Mouse (Mus musculus) limb, embryonic 13.5 days (tissue): ENCODE data around the gene Pcyox1. TPM values are rescaled to one million over a fixed set of nuclear protein-coding genes. Genes with fewer than 3 reads are reported as not detected.
A peak's percentile ranks its signal among the peaks of the same experiment; 100 is the strongest.
"Not testable (repeated sequence)": the region's sequence is repeated elsewhere in the genome, so short reads cannot be mapped to it uniquely, and the experiment has no call there.

Experiments used
- ATAC-seq: fragments of 200-750 bp; cut with Nextera tagmentation; 2 replicates; pipeline ENCODE4 v1.8.0; 2017; ENCODE audit warnings: low read depth, moderate number of reproducible peaks, moderate TSS enrichment; ENCODE audit not compliant: low FRiP score
- H3K27ac ChIP-seq: fragments of 300-500 bp; sonication (generic); 2 replicates; pipeline ENCODE4 v1.5.1; 2015; ENCODE audit warnings: inconsistent platforms, mild to moderate bottlenecking, moderate library complexity
- H3K27me3 ChIP-seq: fragments of 300-500 bp; sonication (generic); 2 replicates; pipeline ENCODE4 v1.6.1; 2015; ENCODE audit warnings: mild to moderate bottlenecking, inconsistent platforms
- H3K36me3 ChIP-seq: fragments of 300-500 bp; sonication (generic); 2 replicates; pipeline ENCODE4 v1.6.1; 2015; ENCODE audit warnings: inconsistent platforms, mild to moderate bottlenecking, moderate library complexity
- H3K4me1 ChIP-seq: fragments of 300-500 bp; sonication (generic); 2 replicates; pipeline ENCODE4 v1.6.1; 2015; ENCODE audit warnings: inconsistent platforms
- H3K4me2 ChIP-seq: fragments of 300-500 bp; sonication (generic); replicated peaks from 2 replicates; pipeline ENCODE4 v1.6.1; 2015; ENCODE audit warnings: inconsistent platforms, mild to moderate bottlenecking, moderate library complexity
- H3K4me3 ChIP-seq: fragments of 300-500 bp; sonication (generic); 2 replicates; pipeline ENCODE4 v1.5.1; 2015; ENCODE audit warnings: moderate library complexity, mild to moderate bottlenecking, inconsistent platforms
- H3K9ac ChIP-seq: fragments of 300-500 bp; sonication (generic); 2 replicates; pipeline ENCODE4 v1.6.1; 2015; ENCODE audit warnings: mild to moderate bottlenecking, inconsistent platforms
- H3K9me3 ChIP-seq: fragments of 300-500 bp; sonication (generic); 2 replicates; pipeline ENCODE4 v1.6.1; 2016; ENCODE audit warnings: inconsistent platforms
- WGBS: fragments of 180-500 bp; shearing (Covaris S2); methylation state at CpG from one replicate; pipeline ENCODE4 v1.1.7; 2015; 5-methylcytosine and 5-hydroxymethylcytosine counted together
- polyA plus RNA-seq: library from polyadenylated mRNA; unstranded; fragments of >200 nt; fragmentation: Nextera tagmentation; extraction: Ambion mirVana; gene quantifications from 2 replicates; pipeline ENCODE4 v1.2.1, GENCODE M21; 2015

The Pcyox1 gene
- polyA plus RNA-seq, 1 experiment from 2014 or later = 86.3 TPM

DNA sequence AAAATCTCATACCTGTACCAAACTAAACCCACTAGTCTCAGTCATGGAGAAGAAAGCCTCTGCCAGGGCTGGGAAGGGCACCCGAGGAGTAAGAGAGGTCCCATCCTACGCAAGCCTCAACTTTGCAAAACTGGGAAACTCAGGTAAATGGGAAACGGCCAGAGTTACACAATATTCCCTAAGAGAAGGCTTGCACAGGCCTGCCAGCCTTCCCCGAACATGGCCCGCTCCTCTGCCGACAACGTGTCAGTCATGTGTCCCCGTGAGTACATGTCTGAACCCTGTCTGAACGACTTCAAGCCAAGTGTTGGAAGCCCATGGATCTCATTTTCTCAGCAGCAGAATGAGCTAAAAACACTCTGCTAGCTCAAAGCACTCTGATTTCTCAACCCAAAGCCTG is 1.9 kb downstream of the Pcyox1 start:
- 0 out of 2 replicates have a peak overlapping the region, but pooled peaks have one; percentile 91 for H3K4me3 ChIP-seq
- H3K27me3 ChIP-seq = peaks cover 5% of the 10 kb centered on the region; the same call in 1 of the 2 replicates
- 0 out of 2 replicates have a peak, but pooled peaks cover 3% of the 10 kb centered on the region for H3K9me3 ChIP-seq
- peaks cover 37% of the 10 kb centered on the region for H3K36me3 ChIP-seq
- 84% methylated on average over 9 of the region's 9 CpGs for WGBS
- ATAC-seq = no peak
- H3K9ac ChIP-seq = peak overlapping the region; percentile 84; the same call in 1 of the 2 replicates
- H3K27ac ChIP-seq = no peak overlapping the region
- peak overlapping the region; percentile 90 for H3K4me2 ChIP-seq
- H3K4me1 ChIP-seq = peaks cover 20% of the 10 kb centered on the region

DNA sequence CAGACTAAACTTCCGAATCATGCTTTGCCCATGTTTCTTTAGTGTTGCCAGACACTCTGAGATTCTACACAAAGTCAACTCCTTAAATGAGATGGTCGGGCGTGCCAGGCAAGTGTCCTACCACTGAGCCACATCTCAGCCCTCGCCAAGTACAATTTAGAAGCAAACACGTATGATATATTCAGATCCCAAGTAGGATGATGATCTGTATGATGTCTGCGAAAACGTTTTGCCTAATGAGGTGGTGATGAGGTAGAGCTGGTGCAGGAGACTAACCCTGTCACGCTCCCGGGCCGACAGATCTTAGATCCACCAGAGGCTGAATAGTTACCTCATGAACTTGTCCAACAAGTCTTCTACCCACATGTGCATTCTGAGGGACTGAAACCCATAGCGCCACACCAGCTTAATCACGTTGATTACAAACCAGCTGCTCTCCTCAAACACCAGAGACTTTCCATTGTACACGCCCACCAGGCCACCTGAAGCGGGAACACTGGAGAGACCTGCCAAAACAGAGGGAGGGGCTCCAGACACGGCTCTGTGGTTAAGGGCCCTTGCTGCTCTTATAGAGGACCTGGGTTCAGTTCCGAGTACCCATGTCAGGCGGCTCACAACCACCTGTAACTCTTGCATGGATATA is 2.8 kb downstream of the Pcyox1 start:
- ATAC-seq = no peak
- Histone ChIP-seq H3K9me3 (0 out of 2 replicates have a peak, but pooled peaks cover 3% of the 10 kb centered on the region), H3K4me1 (peaks cover 20% of the 10 kb centered on the region), H3K36me3 (peaks cover 46% of the 10 kb centered on the region), H3K27me3 (peaks cover 5% of the 10 kb centered on the region; the same call in 1 of the 2 replicates), H3K27ac (no peak overlapping the region), H3K4me3 (no peak overlapping the region), H3K9ac (no peak overlapping the region), H3K4me2 (no peak overlapping the region)
- WGBS = 86% methylated on average over 17 of the region's 17 CpGs

DNA sequence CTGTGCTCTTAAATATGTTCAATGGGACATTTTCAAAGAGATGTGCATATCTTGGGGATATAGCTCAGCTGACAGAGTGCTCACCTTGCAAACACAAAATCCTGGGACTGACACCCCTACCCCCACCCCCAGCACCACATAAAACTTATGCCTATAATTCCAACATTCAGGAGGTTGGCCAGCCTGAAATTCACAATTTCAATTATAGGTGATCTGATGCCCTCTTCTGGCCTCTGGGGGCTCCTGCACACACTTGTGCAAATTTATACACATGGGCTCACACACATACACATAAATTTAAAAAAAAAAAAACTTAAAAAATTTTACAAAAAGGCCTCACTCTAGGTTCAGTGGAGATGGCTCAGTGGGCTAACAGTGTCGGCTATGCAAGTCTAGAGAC is 3.8 kb downstream of the Pcyox1 start:
- peaks cover 56% of the 10 kb centered on the region for H3K36me3 ChIP-seq
- no peak overlapping the region for H3K27ac ChIP-seq
- no peak overlapping the region for H3K4me3 ChIP-seq
- H3K9me3 ChIP-seq = 0 out of 2 replicates have a peak, but pooled peaks cover 3% of the 10 kb centered on the region
- no peaks in the 10 kb centered on the region for H3K27me3 ChIP-seq
- no peak for ATAC-seq
- 84% methylated on average over 1 of the region's 1 CpGs for WGBS
- no peak overlapping the region for H3K9ac ChIP-seq
- peaks cover 20% of the 10 kb centered on the region for H3K4me1 ChIP-seq
- H3K4me2 ChIP-seq = no peak overlapping the region

DNA sequence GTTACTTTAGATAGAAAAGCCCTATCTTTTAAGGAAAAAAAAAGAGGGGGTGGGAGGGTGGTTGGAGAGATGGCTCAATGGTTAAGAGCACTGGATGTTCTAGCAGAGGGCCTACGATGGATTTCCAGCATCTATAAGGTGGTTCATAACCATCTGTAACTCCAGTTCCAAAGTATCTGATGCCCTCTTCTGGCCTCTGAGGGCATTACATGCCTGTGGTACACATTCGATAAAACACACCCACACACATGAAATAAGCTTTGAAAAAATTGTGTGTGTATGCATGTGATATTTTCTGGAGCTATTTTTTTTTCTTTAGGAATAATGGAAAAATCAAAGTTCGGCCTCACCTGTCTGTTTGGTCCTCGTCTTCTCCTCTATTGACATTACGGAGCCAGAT is 5.6 kb downstream of the Pcyox1 start:
- 94% methylated on average over 5 of the region's 5 CpGs for WGBS
- H3K9ac ChIP-seq = no peak overlapping the region
- ATAC-seq = no peak
- no peak overlapping the region for H3K27ac ChIP-seq
- peaks cover 69% of the 10 kb centered on the region for H3K36me3 ChIP-seq
- no peak overlapping the region for H3K4me3 ChIP-seq
- no peak overlapping the region for H3K4me2 ChIP-seq
- peaks cover 16% of the 10 kb centered on the region for H3K4me1 ChIP-seq
- H3K9me3 ChIP-seq = 0 out of 2 replicates have a peak, but pooled peaks cover 3% of the 10 kb centered on the region
- no peaks in the 10 kb centered on the region for H3K27me3 ChIP-seq

DNA sequence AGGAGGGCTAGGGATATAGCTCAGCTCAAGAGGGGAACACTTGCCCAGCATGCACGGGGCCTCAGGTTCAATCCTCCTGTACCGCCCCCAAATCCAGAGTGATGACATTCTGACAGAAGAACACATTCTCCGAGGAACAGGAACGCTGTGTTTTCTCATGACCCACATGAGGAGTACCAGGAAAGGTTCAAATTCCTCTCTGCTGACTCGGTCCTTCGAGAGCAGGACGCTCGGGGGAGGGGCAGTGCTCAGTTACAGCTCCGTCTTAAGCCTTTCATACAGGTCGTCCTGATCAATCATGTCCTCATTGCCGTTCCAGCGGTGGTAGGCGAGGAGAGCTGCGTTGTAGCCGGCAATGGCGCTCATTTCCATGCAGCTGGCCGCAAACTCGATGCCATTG is 8.5 kb downstream of the Pcyox1 start:
- no peak overlapping the region for H3K27ac ChIP-seq
- H3K27me3 ChIP-seq = no peaks in the 10 kb centered on the region
- peaks cover 74% of the 10 kb centered on the region for H3K36me3 ChIP-seq
- WGBS = 83% methylated on average over 18 of the region's 18 CpGs
- H3K4me3 ChIP-seq = no peak overlapping the region
- H3K9me3 ChIP-seq = 0 out of 2 replicates have a peak, but pooled peaks cover 3% of the 10 kb centered on the region
- no peak overlapping the region for H3K9ac ChIP-seq
- ATAC-seq = no peak
- H3K4me2 ChIP-seq = no peak overlapping the region
- no peaks in the 10 kb centered on the region for H3K4me1 ChIP-seq

DNA sequence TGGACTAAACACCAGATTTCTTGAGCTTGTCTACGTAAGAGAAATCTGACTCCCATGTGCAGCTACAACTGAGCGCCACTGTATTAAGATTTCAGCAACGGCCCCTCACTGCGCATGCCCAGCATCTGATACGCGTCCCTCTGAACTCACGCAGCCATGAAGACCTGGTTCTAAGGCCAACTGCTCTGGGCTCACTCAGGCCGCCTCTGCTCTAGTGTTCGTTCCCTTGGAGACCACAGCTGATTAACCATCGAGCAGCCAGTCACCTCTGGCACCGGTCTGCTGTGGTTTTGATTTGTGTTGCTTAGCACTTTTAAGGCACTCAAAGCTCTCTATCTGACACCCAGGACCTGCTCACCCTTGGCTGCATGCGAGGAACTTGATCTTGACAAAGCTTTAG is 9.6 kb downstream of the Pcyox1 start:
- peaks cover 68% of the 10 kb centered on the region for H3K36me3 ChIP-seq
- H3K9ac ChIP-seq = no peak overlapping the region
- no peak overlapping the region for H3K4me3 ChIP-seq
- no peak overlapping the region for H3K27ac ChIP-seq
- no peak for ATAC-seq
- H3K9me3 ChIP-seq = 0 out of 2 replicates have a peak, but pooled peaks cover 3% of the 10 kb centered on the region
- H3K4me2 ChIP-seq = no peak overlapping the region
- H3K27me3 ChIP-seq = no peaks in the 10 kb centered on the region
- no peaks in the 10 kb centered on the region for H3K4me1 ChIP-seq
- WGBS = 80% methylated on average over 12 of the region's 12 CpGs

DNA sequence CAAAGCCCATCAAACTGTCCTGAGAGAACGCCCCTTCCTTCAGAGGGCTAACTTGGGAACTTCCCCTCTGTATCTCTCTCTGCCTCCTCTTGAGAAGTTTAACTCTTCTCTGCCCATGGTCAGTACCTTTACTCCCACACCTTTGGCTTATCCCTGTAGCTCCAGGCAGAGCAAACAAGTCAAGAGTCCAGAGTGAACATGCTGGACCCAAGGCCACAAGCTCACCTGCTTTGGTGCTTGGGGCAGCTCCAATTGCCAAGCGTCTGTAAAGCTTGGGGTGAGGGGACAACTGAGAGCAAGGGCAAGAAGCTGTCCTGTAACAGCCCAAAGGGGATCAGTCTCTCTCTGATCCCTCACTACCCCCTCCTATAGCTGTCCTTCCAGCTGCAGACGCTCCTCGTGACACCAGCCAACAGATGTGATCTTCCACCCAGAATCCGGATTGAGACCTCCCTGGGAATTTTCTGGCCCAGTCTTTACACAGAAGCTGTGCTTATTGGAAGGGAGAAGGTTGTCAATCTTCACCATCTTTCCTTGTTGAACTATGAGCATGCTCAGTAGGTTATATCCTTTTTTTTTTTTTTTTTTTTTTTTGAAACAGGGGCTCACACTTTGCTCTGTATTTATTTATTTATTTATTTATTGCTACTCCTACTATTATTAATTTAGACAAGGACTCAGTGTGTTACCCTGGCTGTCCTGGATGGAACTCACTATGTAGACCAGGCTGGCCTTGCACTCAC is 11.4 kb downstream of the Pcyox1 start:
- Histone ChIP-seq H3K36me3 (peaks cover 50% of the 10 kb centered on the region), H3K27ac (no peak overlapping the region), H3K4me2 (no peak overlapping the region), H3K4me3 (no peak overlapping the region), H3K9ac (no peak overlapping the region), H3K27me3 (no peaks in the 10 kb centered on the region), H3K9me3 (no peaks in the 10 kb centered on the region), H3K4me1 (no peaks in the 10 kb centered on the region)
- ATAC-seq = no peak
- 86% methylated on average over 5 of the region's 5 CpGs for WGBS

DNA sequence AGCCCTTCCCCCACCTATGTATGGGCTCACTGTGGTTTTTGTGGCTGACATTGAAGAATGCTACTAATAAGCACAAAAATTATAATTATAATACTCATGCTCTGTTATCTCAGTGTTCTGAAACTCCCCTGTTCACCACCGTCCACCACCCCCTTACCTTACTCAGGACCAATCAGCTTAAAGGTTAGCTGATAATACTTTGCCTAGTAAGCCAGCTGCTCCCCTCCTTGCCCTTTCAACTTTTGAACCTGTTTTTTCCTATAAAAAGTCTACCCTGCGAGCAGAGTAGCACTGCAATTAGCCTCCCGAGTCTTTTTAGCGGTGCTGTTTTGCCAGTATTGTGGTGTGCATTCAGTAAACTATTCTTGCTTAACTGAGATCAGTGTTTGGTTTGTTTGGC is 12.3 kb downstream of the Pcyox1 start:
- H3K36me3 ChIP-seq = peaks cover 45% of the 10 kb centered on the region
- no peak for ATAC-seq
- no peaks in the 10 kb centered on the region for H3K27me3 ChIP-seq
- H3K27ac ChIP-seq = no peak overlapping the region
- no peak overlapping the region for H3K4me3 ChIP-seq
- no peaks in the 10 kb centered on the region for H3K9me3 ChIP-seq
- WGBS = 47% methylated on average over 4 of the region's 4 CpGs
- H3K4me1 ChIP-seq = no peaks in the 10 kb centered on the region
- H3K4me2 ChIP-seq = no peak overlapping the region
- no peak overlapping the region for H3K9ac ChIP-seq

DNA sequence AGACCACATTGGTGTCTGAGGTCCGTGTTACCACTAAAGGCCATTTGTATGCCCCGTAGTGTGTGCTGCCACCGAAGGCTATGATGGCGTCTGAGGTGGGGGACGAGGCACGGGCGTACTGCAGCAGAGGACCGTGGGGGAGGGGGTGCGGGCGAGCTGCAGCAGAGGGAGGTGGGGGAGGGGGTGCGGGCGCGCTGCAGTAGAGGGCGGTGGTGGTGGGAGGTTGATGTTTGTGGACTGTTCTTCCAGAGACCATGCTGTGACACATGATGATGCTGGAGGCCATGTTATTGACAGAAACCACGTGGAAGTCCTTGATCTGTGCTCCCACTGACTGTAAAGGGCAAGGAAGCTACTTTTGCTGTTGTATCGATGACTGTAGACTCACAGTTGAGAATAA is 13.6 kb downstream of the Pcyox1 start:
- Histone ChIP-seq H3K9ac (no peak overlapping the region), H3K9me3 (no peaks in the 10 kb centered on the region), H3K27me3 (no peaks in the 10 kb centered on the region), H3K27ac (no peak overlapping the region), H3K4me1 (no peaks in the 10 kb centered on the region), H3K4me3 (no peak overlapping the region), H3K4me2 (no peak overlapping the region), H3K36me3 (peaks cover 45% of the 10 kb centered on the region)
- 47% methylated on average over 16 of the region's 16 CpGs for WGBS
- no peak for ATAC-seq

DNA sequence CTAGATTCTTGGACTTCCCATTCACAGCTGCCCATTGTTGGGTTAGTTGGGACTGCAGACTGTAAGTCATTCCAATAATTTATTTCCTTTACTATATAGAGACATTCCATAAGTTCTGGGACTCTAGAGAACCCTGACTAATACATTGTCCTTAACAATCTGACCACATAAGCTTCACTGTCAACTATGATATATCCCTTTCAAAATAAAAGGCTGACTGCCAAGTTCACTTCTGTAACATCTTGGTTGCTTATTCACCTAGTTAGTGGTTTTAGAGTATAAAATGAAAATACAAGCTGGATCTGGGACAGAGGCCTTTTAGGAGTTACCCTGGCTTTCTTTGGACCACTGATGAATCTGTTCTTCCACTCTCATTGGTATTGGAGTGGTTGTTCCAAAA is 14.4 kb downstream of the Pcyox1 start:
- Histone ChIP-seq H3K36me3 (peaks cover 45% of the 10 kb centered on the region), H3K9ac (no peak overlapping the region), H3K4me1 (no peaks in the 10 kb centered on the region), H3K27me3 (no peaks in the 10 kb centered on the region), H3K4me2 (no peak overlapping the region), H3K27ac (no peak overlapping the region), H3K4me3 (no peak overlapping the region), H3K9me3 (no peaks in the 10 kb centered on the region)
- ATAC-seq = no peak

DNA sequence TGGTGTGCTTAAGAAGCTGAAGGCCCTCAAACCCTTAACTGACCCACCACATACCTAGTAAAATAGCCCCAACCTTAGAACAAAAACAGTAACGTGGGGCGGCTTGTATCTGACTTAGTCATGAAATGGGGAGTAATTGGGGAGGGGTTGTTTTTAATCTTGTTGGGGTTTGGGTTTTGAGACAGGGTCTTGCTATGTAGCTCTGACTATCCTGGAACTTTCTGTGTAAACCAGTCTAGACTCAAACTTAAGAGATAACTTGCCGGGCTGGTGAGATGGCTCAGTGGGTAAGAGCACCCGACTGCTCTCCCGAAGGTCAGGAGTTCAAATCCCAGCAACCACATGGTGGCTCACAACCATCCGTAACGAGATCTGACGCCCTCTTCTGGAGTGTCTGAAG is 16.8 kb downstream of the Pcyox1 start:
- H3K4me1 ChIP-seq, H3K4me2 ChIP-seq, H3K9me3 ChIP-seq, H3K9ac ChIP-seq, H3K4me3 ChIP-seq, H3K27me3 ChIP-seq, ATAC-seq, H3K27ac ChIP-seq: not testable (repeated sequence)
- peaks cover 51% of the 10 kb centered on the region for H3K36me3 ChIP-seq
- 79% methylated on average over 8 of the region's 8 CpGs for WGBS

DNA sequence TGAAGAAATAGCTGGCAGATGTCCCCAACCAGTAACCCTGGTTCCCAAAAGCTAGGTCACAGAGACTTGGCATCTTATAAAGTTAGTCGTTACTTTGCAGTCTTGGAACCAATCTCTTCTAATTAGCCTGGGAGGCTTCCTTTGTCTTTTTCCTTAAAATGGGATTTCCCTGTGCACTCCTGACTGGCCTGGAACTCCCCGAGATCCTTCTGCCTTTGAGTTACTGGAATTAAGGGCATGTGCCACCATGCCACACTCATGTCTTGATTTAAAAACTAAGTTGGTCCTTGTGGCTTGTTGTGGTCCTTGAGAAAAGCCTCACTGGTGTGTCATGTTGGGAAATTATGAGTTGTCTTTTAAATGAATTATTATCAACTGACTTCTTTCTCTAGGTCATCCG is 18.6 kb downstream of the Pcyox1 start:
- H3K27me3 ChIP-seq = no peaks in the 10 kb centered on the region
- WGBS = 92% methylated on average over 3 of the region's 3 CpGs
- H3K27ac ChIP-seq = no peak overlapping the region
- H3K9me3 ChIP-seq = no peaks in the 10 kb centered on the region
- H3K9ac ChIP-seq = no peak overlapping the region
- no peak overlapping the region for H3K4me3 ChIP-seq
- no peak for ATAC-seq
- H3K4me1 ChIP-seq = 0 out of 2 replicates have a peak, but pooled peaks cover 2% of the 10 kb centered on the region
- no peak overlapping the region for H3K4me2 ChIP-seq
- peaks cover 55% of the 10 kb centered on the region for H3K36me3 ChIP-seq
